Mouse (Mus musculus): Measurements from ENCODE around the gene Cfdp1.

DNA sequence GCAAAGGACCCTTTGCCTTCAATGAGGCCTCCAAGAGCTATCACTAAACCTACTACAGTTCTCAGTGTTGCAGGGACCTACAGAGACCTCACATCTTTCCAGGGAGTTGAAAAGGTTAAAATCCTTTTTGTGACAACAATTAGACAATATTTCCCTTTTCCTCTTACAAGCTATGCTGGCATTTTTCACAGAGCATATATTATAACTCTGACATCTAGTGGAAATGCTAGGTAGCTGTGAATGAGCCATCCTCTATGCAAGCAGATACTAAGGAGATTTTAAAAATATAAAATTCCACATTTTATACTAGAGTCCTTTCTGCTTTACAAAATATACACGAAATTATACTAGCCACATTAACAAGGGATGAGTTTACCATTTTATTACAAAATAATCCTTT is 41.3 kb downstream of the Cfdp1 start:
- no peak for TF ChIP-seq CTCF (IDR thresholded peaks at IDR 0.05; ENCODE audit: borderline replicate concordance, insufficient read depth, low read length)
- no peak for TF ChIP-seq POLR2A (IDR thresholded peaks at IDR 0.05; ENCODE audit: low read depth, low read length)
